Mouse (Mus musculus) hindlimb bud, embryonic 11.5 days (tissue): ENCODE results near the gene Rhox10.
"Not testable (repeated sequence)": the region's sequence is repeated elsewhere in the genome, so short reads cannot be mapped to it uniquely, and the experiment has no call there.

Experiments
- DNase-seq: peaks from one replicate; pipeline ENCODE4 v3.0.0-alpha.2; 2012; ENCODE audit warnings: low read depth, low spot score; ENCODE audit errors: extremely low spot score

The Rhox10 gene

GRCm38 (mm10) chrX:38066175-38066574 is at the start of gene Rhox10:
Rhox10 (plus strand) TSS chrX:38066475.
- no peak for DNase-seq

GRCm38 (mm10) chrX:38018597-38018996 is 47.7 kb upstream of the Rhox10 start, which contains the start of gene Btg1-ps1:
Btg1-ps1 (minus strand) TSS chrX:38018815.
- not testable (repeated sequence) for DNase-seq

- no peak for DNase-seq
Measured at GRCm38 (mm10) chrX:38033841-38034240, 32.4 kb upstream of the Rhox10 start.

GRCm38 (mm10) chrX:38039666-38040065 is 26.6 kb upstream of the Rhox10 start:
- DNase-seq, result no peak

GRCm38 (mm10) chrX:38043014-38043413 is 23.3 kb upstream of the Rhox10 start, which contains the start of gene Btg1-ps2:
Btg1-ps2 (minus strand) TSS chrX:38043114.
- not testable (repeated sequence) for DNase-seq

- DNase-seq, result no peak
Measured at GRCm38 (mm10) chrX:38061544-38061943, 4.7 kb upstream of the Rhox10 start.

GRCm38 (mm10) chrX:38084226-38084625 is 18.0 kb downstream of the Rhox10 start:
- no peak for DNase-seq

- no peak for DNase-seq
Measured at GRCm38 (mm10) chrX:38085041-38085440, 18.8 kb downstream of the Rhox10 start, which contains the start of gene Rhox11. Rhox11 (minus strand) TSS chrX:38085141.

- DNase-seq, result no peak
Measured at GRCm38 (mm10) chrX:38110807-38111206, 44.5 kb downstream of the Rhox10 start, which contains the start of gene Rhox12. Rhox12 (minus strand) TSS chrX:38110907.

- no peak for DNase-seq
Measured at GRCm38 (mm10) chrX:38120982-38121381, 54.7 kb downstream of the Rhox10 start, which contains the start of gene Rhox13. Rhox13 (plus strand) TSS chrX:38121219.
